Mouse (Mus musculus): ENCODE data around the gene Wdr1.
"Not testable (repeated sequence)": the region's sequence is repeated elsewhere in the genome, so short reads cannot be mapped to it uniquely, and the experiment has no call there.

Gene Wdr1

GRCm38 (mm10) chr5:38563121-38563520 is at the start of gene Wdr1:
Gene Wdr1 (minus strand): TSS chr5:38563221.
- DNase-seq (ENCODE audit: low read depth, low spot score) = no peak

DNA sequence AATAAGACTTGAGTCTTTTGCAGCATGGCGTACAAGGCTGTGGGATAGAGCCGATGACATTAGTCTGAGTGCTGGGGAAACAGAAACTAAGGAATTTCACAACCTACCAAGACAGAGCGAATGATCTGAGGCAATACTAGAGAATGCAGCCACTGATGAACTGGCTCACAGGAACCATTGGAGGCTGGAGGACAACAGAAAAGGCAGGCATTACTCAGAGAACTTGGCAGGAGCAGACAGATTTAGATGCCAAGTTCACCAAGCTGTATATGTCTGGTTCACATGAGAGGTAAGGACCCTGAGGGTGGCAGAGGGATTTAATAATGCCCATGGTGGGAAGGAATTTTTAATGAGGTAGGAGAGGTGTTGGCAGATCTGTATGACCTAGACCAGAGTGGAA is 48.1 kb upstream of the Wdr1 start:
- no peak for DNase-seq (ENCODE audit: low read depth, low spot score)

DNA sequence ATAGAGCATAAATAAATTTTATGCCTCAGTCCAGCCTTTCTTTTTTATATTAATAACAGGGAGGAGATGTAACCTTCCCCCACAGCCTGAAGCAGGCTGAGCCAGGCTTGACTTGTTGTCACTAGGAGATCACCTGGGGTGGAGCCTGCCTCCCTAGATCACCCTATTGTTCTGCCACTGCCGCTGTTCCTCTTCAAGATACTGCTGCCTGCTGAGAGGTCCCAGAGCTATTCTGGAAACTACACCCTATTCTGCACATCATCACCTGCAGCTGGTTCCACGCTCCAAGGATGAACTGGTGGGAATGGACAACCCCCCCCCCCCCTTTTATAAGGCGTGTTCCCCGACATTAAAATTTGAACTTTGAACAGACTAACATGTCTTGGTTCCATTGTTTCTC is 45.2 kb upstream of the Wdr1 start:
- DNase-seq (ENCODE audit: low read depth, low spot score) = not testable (repeated sequence)

GRCm38 (mm10) chr5:38598647-38599304 is 35.8 kb upstream of the Wdr1 start:
- DNase-seq (ENCODE audit: low read depth, low spot score) = no peak

GRCm38 (mm10) chr5:38588924-38589323 is 25.9 kb upstream of the Wdr1 start:
- no peak for DNase-seq (ENCODE audit: low read depth, low spot score)

DNA sequence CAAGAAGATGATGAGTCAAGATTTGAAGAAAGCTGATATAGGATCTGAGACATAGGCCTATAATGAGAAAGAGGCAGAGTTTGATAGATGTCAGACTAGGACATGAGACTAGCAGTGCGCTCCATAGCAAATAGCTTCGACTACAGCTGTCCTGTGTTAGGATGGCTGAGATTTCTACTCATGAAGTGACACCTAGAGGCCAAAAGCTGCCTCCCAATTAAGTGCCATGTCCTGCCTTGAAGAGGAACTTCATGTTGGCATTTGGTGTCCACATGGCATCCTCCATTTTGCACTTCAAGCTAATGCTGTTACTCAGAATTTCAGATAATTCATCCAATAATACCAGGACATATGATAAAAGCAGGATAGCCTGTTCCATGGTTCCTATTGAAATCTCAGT is 22.4 kb upstream of the Wdr1 start:
- DNase-seq (ENCODE audit: low read depth, low spot score) = no peak

GRCm38 (mm10) chr5:38583026-38583425 is 20.0 kb upstream of the Wdr1 start:
- DNase-seq (ENCODE audit: low read depth, low spot score) = no peak

DNA sequence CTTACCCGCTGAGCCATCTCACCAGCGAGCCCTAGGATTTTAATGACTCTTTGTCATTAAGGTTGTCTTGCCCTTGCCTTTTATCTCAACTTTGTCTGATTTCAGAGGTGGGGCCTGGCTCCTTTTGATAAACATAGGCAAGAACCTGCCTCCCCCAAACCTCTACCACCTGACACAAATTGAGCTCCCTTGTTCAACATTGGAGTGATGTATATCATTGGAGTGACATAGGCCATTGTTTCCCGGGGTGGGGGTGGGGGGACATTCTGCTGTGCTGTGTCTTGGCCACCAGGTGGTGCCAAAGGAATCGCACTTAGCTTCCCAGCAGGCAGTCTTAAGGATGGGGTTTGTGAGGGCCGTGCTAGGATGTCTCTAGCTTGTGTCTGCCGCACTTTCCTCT is 17.7 kb upstream of the Wdr1 start:
- DNase-seq (ENCODE audit: low read depth, low spot score) = no peak

- DNase-seq (ENCODE audit: low read depth, low spot score) = no peak
Observed at GRCm38 (mm10) chr5:38570876-38571275, 7.9 kb upstream of the Wdr1 start.

GRCm38 (mm10) chr5:38568652-38569051 is 5.6 kb upstream of the Wdr1 start:
- DNase-seq (ENCODE audit: low read depth, low spot score) = no peak

DNA sequence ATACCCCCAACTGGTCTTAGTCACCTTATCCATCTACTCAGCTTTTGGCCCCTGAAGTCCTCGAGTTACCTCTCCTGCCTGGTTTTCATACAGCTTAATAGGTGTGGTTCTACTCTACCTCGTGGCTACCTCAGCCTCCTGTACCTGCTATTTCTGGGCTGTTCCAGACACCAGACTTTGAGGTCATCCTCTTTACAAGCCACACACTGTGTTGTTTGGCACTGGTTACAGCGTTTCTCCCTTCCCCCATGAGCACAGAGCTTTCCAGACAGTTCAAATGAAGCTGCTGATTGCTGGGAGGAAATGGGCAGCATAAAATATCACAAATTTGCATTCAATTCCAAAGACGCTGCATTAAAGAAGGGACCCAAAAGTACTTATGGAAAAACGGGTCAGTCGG is 1.8 kb upstream of the Wdr1 start:
- no peak for DNase-seq (ENCODE audit: low read depth, low spot score)

DNA sequence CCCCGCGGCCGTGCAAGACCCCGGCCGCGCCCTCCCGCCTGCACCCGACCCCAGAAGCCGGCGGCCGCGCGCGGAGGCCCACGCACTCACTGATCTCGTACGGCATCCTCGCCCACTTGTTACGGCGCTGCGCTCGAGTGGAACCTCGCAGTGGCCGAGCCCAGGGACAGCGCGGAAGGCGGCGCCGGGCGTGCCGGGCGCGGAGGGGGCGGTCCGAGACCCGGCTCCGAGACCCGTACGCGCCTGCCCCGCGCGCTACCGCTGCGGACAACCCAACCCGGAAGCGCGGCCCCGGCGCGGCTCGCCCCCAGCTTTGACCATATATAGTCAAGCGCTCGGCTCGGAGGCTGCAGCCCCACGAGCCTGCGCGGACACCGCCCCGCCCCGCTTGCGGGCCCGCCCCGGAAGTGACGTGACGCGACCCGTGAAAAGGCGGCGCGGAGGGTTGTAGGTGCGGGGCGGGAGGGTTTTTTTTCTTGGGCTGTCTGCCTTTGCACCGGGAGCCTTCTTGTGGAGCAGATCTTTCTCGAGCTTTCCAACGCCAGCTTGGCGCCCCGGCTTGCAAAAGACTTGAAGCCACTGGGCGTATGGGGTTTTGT is 1.5 kb downstream of the Wdr1 start:
- peak; percentile 89 for DNase-seq (ENCODE audit: low read depth, low spot score)

GRCm38 (mm10) chr5:38560586-38561425 is 2.2 kb downstream of the Wdr1 start:
- DNase-seq (ENCODE audit: low read depth, low spot score) = peak; percentile 28

GRCm38 (mm10) chr5:38558831-38559230 is 4.2 kb downstream of the Wdr1 start:
- DNase-seq (ENCODE audit: low read depth, low spot score) = no peak

- DNase-seq (ENCODE audit: low read depth, low spot score) = no peak
Observed at GRCm38 (mm10) chr5:38557811-38558210, 5.2 kb downstream of the Wdr1 start.

DNA sequence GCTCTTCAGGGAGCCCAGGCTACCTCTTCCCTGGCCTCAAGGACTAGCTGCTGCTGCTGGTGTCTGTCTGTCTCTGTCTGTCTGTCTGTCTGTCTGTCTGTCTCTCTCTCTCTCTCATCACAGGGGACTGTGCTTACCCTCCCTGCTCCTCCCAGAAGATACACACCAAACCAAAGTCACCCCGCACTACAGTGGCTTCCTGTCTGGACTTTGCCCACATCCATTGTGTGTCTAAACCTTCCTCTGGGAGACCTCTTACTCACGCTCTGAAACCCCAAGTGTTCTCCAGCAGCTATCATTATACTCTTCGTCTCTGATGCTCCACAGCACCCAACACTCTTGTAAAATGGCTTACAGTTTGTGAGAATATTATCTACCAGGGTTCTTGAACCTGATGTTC is 6.6 kb downstream of the Wdr1 start:
- no peak for DNase-seq (ENCODE audit: low read depth, low spot score)

DNA sequence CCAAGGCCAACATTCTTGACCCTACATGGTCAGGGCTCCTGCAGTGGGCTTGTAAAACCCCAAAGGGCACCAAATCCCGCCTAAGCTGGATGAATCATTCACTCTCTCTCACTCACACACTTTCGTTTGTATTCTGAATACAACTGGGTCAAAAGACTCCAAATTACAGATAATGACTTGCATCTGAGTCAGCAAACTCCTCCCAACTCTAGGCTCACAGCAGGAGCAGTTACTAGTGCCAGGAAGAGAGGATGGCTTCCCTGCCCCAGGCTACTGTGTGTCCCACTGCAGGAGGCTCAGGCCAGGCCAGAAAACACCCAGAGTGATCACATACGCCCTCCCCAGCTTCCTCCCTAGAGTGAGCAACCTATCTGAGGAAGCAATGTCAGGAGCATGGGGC is 9.1 kb downstream of the Wdr1 start:
- DNase-seq (ENCODE audit: low read depth, low spot score) = no peak

DNA sequence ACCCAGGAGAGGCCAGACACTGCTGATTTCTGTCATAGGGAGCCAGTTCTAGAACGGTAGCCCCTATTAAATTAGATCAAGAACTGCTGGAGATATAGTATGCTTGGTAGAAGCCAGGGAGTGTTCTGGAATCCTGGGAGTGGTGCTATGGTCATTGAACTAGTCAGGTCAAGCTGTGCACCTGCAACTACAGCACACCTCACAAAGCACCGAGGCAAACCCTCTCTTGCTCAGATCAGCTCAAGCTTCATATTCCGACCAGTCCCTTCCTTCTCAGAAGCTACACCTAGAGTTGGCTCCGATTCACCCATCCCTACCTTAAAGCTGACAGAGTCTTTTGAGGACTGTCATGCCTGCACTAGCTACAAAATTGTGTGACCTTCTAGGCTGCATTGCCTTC is 9.5 kb downstream of the Wdr1 start:
- DNase-seq (ENCODE audit: low read depth, low spot score) = no peak

- DNase-seq (ENCODE audit: low read depth, low spot score) = no peak
Observed at GRCm38 (mm10) chr5:38552615-38553014, 10.4 kb downstream of the Wdr1 start.

DNA sequence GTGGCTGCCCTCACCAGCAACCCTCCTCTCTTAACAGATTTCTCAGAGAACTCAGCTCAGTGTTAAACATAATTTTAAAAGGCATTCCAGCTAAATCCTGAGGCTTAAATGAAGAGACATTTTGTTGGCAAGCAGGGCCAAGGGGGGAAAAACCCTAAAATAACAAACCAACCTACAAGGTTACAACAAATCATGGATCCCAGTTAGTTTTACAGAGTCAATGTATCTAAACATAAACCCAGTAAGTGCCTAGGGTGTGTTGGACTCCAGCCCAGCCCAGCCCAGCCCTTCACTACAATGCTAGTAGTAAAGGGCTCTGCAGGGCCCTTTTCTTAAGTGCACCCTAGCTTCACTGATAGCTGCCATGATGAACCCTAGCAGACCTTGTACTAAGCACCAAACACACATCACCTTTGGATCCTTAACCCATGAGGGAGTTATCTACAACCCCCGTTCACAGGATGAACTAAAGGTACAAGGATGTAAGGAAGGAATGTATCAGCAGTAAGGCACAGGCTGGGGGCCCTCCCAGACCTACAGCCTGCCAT is 12.7 kb downstream of the Wdr1 start:
- no peak for DNase-seq (ENCODE audit: low read depth, low spot score)

- DNase-seq (ENCODE audit: low read depth, low spot score) = no peak
Observed at GRCm38 (mm10) chr5:38549461-38549909, 13.5 kb downstream of the Wdr1 start.

DNA sequence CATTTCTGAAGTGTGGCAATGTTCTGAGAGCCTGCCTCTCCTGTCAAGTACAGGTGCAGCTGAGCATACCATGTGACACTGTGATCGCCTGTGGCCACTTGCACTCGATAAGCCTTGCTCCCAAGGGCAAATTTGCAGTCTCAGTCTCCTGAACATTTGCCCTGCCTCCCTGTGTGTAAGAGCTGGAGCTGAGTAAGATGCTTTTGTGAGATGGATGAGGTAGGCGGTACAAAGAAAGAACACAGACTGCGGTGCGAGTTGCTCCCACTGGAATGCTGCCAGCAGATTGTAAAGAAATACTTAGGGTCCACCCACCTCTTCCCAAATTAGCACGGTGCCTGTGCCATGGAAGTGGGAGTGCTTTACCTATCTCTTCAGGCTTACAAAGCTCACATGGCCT is 15.6 kb downstream of the Wdr1 start:
- no peak for DNase-seq (ENCODE audit: low read depth, low spot score)
